Mouse (Mus musculus) induced T-regulatory cell, adult 2 months (primary cell): ENCODE data around the gene Scap.

Experiments used
- DNase-seq: peaks from one replicate; pipeline ENCODE4 v3.0.0-alpha.2; 2012; ENCODE audit warnings: low read depth

Gene Scap

DNA sequence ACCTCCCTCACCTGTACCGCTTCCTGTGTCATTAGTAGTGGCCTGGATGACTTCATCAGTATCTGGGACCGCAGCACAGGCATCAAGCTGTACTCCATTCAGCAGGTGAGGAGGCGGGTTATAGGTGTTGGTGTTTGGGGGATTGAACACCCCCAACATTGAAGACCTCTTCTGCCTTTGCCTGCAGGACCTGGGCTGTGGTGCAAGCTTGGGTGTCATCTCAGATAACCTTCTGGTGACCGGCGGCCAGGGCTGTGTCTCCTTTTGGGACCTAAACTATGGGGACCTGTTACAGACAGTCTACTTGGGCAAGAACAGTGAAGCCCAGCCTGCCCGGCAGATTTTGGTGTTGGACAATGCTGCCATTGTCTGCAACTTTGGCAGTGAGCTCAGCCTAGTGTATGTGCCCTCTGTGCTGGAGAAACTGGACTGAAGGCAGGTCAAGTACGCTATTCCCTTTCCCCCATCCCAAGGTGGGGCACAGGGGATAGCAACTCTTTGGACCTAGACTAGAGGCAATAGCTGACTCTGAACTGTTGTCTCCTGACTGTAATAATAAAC lies 51.4 kb downstream of the Scap start:
- DNase-seq, result no peak

DNA sequence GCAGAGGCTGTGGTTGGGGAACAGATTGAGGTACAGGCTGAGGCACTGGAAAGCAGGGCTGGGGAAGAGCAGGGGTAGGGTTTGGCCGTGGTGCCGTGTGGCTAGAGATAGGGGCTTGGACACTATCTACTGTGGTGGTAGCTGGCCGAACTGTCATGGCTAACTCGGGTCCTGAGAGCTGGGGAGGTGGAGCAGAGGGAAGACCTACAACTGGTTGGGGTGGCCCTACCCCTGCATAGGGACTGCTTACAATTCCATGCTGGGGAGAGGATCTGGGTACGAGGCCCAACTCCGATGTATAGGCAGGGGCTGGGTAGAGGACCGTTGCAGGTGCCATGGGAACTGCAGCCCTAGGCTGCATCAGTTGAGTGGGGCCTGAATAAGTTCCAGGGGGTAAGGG lies 54.9 kb downstream of the Scap start:
- DNase-seq, result no peak

DNA sequence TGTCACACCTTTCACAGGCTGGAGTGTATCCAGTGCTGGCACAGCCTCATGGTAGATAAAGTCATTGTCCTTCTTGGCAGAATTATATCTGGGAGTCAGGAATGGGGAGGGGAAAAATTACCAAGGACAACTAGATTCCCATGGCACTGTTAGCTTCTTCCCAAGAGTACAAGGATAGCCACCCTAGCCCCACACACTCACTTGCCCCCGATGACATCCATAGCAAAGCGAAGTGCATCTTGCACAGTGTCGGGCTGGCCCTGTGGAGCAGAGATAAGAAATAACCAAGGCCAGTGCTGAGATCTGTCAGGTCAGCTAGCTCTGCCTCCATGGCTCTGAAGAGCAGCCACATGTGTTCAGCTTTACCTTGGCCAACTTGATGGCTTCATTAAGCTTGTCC lies 57.8 kb downstream of the Scap start:
- no peak for DNase-seq

DNA sequence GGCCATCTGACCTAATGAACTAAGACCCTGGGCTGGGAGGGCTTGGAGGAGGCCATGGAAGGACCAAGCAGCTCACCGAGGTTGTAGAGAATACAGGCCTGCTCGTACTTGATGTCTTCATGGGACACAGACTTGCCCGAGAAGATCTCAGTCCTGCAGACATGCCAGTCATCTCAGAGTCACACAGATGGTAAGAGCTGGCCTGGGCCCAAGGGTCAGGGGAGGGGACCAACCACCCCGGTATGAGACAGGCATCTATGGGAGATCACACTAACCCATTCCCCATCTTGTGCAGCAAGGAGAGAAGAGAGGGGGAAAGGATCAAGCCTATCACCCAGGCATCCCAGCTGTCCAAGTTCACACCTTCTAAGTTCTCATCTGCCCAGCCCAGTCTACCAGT lies 60.2 kb downstream of the Scap start:
- DNase-seq, result no peak

DNA sequence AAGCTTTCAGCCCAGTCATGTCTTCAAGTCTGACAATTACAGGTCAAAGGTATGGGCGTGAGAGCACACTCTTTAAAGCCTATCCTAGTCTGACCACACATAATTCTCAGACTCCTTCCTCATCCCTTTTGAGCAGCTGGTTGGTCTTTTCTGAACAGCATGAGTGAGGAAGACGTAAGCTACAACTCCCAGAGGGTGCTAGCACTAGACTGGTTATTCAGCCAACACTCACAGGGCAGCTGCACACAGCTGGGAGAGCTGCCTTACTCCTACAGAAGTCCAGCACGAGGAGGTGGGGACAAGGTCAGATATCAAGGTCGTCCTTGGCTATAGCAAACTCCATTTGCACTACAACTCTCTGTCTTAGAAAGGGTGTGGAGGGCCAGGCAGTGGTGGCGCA lies 67.6 kb downstream of the Scap start:
- no peak for DNase-seq

DNA sequence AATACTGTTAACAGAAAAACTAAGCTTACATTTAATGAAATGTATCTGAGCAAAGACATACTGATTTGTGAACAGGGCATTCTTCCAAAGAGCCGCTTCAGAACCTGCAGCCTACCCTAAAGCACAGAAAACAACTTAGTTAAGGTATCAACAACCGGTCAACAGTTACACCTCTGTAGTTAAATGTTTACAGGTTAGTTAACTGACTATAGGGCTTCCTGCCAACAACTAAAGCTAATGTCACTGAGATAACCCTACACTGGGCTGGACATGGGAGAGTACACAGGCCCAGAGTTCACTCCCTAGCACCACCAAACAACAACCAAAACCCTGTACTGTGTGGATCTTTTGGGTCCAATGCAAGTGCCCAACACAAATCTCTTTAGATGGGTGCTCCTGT lies 69.6 kb downstream of the Scap start:
- DNase-seq, result no peak

DNA sequence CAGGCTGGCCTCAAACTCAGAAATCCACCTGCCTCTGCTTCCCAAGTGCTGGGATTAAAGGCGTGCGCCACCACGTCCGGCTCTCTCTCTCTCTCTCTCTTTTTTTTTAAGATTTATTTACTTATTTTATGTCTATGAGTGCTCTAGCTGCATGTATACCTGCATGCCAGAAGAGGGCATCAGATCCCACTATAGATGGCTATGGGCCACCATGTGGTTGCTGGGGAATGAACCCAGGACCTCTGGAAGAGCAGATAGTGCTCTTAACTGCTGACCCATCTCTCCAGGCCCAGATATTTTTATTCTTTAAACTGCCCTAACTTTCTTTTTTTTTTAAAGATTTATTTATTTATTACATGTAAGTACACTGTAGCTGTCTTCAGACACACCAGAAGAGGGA lies 70.2 kb downstream of the Scap start:
- DNase-seq, result peak; percentile 30

DNA sequence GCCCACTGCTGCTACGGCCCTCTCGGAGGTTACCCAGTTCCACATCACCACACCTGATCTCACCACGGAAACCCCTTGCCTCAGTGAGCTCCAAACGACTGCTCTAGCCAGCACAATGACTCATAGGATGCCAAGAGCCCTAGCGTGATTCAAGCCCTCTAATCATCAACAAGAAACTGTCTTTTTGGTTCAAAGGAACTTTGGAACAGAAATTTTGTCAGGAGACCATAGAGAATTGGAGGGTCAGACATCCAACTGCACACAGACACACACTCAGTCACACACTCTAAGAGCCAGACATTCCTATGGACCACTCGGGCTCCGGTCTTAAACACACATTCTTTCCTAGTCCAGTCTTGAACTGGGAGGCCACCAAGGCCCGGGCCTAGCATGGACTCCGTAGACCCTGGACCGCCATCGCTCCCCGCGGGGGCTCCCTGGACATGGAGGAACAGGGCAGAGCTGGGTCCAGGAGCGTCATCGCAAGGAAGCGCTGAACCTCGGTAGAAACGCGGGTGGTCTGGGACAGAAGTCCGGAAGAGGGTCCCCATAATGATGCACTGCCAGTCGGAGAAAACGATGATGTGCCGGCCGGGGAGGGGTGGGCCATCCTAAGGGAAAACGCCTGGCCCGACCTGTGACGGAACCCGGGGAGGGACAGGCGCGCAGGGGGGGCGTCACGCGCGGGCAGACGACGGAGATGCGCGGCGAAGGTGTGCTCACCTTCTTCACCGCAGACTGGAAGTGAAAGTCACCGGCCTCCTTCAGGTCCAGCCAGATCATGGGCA lies 74.4 kb downstream of the Scap start:
- DNase-seq, result peak; percentile 71

DNA sequence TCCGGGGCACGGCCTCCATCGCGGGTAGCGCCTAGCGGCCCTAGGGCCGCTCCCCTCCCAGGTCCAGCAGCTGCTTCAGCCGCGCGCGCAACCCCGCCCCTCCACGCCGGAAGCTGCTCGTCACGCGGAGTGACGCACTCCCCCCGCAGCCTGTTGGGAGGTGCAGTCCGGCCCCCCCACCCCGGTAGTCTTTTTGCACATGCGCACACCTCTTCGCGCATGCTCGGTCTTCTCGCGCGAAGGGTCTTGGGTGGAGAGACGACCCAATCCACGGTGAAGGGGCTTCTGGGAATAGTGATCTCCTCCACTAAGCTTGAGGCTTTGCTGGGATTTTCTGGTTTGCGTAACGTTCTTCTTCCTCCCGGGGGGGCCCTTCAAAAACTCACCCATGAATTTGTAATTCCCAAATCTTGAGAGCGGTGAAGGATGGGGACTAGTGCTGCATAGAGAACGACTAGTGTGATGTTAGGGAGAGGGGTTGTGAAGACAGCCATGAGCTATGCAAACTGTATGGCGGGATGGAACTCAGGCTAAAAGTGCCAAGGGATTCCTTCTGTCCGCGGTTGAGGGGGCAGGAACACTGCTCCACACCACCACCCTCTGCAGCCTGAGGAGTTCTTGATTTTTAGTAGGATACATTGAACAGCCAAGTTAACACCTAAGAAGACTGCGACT lies 75.1 kb downstream of the Scap start, which contains the start of gene Ptpn23:
Gene Ptpn23 (minus strand): TSS at position 115 of the 675 bp plus-strand sequence.
- peak; percentile 98 for DNase-seq

DNA sequence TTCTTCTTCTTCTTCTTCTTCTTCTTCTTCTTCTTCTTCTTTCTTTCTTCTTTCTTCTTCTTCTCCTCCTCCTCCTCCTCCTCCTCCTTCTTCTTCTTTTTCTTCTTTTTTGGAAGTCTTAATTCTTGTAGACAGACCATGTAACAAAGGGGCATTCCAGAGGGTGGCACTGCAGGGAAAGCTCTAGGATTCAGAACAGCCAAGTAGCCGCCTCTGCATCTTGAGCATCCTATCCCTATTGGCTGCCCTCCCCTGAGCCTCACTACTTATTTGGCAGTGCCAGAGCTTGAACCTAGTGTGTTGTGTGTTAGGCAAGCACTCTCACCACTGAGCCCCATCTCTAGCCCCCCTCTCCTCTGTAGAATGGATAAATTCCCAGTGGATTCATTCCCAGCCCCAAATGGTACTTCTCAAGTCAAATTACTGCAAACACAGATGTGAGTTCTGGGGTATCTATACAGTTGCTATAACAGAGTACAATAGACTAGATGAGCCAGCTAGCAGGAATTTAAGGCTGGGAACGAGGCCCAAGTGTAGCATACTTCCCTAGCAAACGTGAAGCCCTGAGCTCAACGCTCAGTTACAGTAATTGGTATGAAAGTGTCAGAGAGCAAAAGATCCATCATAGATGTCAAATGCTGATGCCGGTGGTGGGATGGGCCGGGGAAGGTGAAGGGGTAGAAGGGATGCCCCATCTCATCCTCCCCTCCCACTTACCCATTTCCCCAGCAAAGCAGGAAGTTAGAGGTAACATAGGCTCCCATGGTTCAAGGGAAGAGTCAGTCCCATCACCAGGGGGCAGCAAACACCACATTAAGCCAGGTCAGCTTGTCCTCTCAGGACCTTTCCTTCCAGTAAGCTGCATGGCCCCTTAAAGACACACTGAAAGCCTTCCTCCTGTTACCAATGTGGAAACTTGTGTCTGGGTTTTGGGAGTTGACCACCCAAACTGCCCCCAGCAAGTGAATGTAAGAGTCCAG lies 78.1 kb downstream of the Scap start:
- peak; percentile 93 for DNase-seq

DNA sequence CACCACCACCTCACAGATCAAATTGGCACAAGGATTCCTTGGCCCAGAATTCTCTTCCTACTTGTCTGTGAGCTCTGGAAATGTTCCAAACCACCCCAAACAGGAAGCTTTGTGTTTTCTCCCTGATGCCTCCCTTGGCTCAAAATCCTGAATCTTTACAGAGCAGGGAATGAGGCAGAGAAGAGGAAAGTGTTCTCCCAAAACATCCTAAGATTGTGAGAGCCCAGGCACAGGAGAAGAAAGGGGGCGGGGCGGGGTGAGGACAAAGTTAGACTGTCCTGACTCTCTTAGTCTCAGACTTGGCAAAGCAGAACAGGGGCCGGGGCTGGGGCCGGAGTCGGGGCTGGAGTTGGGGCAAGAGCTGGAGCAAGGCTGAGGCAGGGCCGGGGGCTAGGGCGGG lies 79.8 kb downstream of the Scap start:
- no peak for DNase-seq

DNA sequence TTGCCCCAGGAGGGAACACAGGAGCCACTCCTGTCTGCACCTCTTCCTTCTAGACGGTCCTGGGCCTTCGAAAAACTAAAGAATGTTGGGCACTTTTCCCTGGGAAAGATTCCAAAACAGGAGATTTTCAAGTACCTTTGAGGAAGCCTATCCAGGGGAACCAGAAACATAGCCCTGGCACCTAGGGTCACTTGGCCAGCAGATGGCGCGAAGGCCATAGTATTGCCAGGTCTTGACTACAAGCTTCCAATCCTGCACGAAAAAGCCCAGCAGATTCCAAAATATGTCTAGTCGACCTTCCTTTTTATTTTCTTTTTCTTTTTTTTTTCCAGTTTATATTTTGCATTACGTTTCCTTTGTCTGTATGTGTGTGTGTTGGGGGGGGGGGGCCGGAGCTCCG lies 80.7 kb downstream of the Scap start:
- DNase-seq, result no peak

DNA sequence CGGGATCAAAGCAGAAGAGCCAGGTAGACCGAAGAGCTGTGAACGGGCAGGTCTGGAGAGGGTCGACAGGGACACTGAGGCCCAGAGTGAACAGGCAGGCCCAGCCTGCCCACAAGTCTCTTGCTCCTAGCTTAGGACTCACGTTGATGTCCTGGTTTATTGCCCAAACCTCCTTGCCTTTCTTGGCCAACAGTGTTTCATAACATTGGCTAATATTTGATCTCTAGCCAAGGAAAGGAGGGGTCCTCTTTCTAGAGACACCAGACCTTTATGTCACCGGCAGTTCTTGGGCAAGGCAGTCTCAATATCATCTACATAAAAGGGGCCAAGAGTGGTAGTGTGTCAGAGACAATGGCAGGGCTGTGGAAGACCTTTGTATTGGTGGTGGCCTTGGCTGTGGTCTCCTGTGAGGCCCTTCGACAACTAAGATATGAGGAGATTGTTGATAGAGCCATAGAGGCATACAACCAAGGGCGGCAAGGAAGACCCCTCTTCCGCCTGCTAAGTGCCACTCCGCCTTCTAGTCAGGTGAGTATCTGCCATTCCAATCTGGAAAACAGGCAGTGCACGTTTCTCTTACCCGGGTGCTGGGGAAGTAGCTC lies 86.5 kb downstream of the Scap start, which contains the start of gene Ngp:
Gene Ngp (plus strand): TSS at position 237 of the 602 bp plus-strand sequence.
- DNase-seq, result no peak

DNA sequence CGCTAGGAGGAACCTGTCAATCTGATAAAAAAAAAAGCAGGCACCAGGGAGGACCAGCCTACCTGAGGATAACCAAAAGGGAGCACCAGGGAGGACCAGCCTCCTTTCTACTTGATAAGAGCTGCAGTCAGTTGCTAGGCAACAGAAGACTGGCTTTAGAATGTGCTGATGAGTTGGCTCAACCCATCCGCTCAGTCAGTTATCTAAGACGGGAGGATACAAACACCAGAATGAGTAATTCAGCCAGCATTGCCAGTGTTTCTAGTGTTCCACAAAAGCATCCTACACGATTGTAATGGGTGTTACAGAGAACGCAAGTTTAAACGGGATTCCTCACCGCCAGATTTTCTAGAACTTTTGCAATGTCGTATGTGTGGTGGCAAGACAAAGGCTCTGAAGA lies 98.2 kb downstream of the Scap start:
- no peak for DNase-seq

DNA sequence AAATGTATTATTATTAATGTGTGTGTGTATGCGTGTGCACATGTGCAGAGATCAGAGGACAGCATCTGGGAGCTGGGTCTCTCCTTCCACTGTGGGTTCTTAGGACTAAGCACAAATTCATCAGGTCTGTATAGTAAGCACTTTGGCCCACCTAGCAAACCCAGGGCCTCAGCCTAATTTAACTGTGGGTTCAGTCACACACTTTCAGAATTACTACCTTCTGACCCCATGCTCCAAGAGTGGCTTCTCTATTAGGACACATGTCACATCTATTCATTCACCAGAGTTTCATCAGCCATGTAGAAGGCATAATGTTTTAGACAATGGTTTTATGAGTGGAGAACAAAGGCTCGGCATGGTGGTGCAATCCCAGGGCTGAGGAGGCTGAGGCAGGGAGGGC lies 100.0 kb downstream of the Scap start:
- no peak for DNase-seq
